Mouse (Mus musculus): ENCODE data around the gene Ppm1l.
"Not testable (repeated sequence)": the region's sequence is repeated elsewhere in the genome, so short reads cannot be mapped to it uniquely, and the experiment has no call there.

GRCm38 (mm10) chr3:69391834-69392233 is 75.2 kb downstream of the Ppm1l start:
- not testable (repeated sequence) for TF ChIP-seq CTCF (IDR thresholded peaks at IDR 0.05; ENCODE audit: low read depth); EP300 (optimal IDR thresholded peaks at IDR 0.05)

Measured in stomach, postnatal 0 days (tissue).